Mouse (Mus musculus) thymus, adult 18-20 months (tissue): ENCODE measurements around the gene Arrdc2.

ENCODE experiments used
- DNase-seq, 2 experiments: peaks; one replicate each; pipeline ENCODE4 v3.0.0; 2022; ENCODE audit warnings: mixed read lengths in 2 of 2

Arrdc2 gene

DNA sequence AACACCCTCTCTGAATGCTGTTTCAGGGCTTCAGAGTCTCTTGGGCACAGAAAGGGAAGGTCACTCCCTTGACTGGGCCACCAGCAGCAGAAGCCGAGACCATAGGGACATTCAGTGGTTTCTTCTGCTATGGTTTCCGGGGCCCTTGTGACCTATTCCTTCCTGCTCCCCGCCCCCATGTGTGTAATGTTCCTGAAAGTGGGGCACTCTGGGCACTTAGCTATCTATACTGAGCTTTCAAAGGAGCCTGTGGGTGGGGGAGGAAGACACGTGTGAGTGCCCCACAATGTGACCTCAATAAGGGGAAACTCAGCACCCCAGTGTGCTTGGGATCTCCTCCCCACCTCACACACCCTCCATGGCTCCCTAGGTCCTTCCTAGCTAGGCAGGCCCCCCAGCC is 33.0 kb downstream of the Arrdc2 start:
- peak; percentile 73 to 87 for DNase-seq

GRCm38 (mm10) chr8:70804481-70805206 is 34.9 kb downstream of the Arrdc2 start, which contains the start of gene Mast3:
Mast3 (minus strand) TSS chr8:70805054.
- DNase-seq, result peak; percentile 79 to 81

DNA sequence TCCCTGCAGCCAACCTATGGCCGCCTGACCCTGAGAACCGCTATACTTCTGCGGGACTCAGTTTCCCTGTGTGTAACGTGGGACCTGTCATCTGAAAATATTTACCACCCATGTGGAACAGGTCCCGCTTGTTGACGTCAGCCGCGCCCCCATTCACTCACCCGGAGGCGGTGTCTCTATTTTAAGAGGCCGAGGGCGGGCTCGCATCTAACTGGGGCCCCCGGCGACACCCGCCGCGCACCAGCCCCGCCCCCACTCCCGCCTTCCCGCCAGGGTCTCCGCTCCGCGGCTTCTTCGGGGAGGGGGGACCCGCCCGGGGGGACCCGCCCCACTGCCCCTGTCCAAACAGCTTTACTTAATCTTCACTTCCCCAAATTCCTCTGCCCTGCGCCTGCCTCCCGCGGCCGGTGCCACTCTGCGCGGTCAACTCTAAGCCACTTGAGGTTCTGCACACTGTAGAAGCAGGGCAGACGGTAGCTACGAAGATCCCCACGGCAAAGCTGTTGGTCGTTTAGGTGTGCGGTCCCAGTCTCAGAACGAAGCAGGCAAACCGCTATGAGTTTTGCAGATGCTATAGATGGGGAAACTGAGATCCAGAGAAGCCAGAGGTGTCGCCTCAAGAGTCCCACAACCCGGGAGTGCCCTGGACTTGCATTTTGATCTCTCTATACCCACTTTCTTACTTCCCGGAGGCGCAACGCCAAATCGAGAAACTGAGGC is 35.6 kb downstream of the Arrdc2 start:
- DNase-seq, result peak; percentile 82 to 84

DNA sequence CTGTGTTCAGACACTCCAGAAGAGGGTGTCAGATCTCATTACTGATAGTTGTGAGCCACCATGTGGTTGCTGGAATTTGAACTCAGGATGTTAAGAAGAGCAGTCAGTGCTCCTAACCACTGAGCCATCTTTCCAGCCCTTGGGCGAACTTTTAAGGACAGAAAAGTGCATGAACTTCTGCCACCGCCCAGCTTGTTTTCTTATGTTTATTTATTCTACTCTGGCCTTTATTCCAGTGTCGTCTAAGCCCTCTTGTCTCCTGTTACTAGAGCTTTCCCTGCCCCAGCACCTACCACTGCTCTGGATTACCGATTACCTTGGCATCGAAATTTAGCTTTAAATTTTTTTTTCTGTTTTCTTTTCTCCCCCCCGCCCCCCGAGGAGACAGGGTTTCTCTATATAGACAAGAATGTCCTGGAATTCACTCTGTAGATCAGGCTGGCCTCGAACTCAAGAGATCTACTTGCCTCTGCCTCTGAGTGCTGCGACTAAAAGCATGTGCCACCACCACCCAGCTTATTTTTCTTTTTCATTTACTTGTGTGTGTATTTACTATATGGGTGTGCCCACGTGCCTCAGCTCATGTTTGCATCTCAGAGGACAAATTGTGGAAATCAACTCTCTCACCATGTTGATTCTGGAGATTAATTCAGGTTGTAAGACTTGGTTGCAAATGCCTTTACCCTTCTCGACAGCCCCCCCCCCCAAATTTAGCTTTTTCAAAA is 36.6 kb downstream of the Arrdc2 start:
- no peak for DNase-seq

DNA sequence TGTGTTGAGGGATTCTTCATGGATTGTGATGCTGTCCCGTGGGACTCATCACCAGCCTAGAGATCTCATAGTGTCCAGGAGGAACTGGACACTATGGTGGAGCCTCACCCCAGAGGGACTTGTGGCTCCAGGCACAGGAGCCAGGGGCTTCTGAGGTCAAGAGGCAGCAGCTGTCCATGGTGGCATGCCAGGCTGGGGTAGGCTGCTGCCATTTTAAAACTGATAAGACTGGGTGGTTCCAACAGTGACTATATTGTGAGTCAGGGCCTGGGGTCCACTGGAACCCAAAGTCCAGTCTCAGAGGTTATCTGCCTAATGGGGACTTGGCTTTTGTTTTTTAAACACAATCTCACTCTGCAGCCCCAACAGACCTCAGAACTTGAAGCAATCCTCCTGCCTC is 37.7 kb downstream of the Arrdc2 start:
- DNase-seq, result no peak

- DNase-seq, result peak in 1 of 2 experiments; percentile 68
Observed at GRCm38 (mm10) chr8:70801156-70801555, 38.4 kb downstream of the Arrdc2 start.

DNA sequence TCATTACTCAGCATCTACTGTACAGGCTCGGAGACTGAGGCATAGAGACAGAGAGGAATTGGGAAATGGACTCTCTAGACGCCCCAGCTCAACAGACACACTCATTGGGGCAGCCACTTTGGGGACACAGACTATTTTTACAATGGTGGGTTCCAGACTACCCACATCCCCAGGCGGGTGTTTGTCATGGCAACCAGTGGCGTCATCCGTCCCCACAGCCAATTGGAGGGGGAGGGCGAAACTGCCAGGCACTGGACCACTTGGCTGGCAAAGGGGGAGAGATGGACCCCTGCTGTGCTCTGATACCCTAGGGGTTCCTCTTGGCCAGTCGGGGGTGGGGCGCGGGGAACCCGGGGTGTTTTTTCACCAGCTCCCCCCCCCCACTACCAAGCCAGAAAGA is 38.9 kb downstream of the Arrdc2 start:
- DNase-seq, result no peak

- DNase-seq, result no peak
Observed at GRCm38 (mm10) chr8:70798281-70798680, 41.2 kb downstream of the Arrdc2 start.

- peak; percentile 64 to 81 for DNase-seq
Observed at GRCm38 (mm10) chr8:70797081-70798070, 42.1 kb downstream of the Arrdc2 start.

GRCm38 (mm10) chr8:70796403-70797080 is 43.0 kb downstream of the Arrdc2 start:
- no peak for DNase-seq

DNA sequence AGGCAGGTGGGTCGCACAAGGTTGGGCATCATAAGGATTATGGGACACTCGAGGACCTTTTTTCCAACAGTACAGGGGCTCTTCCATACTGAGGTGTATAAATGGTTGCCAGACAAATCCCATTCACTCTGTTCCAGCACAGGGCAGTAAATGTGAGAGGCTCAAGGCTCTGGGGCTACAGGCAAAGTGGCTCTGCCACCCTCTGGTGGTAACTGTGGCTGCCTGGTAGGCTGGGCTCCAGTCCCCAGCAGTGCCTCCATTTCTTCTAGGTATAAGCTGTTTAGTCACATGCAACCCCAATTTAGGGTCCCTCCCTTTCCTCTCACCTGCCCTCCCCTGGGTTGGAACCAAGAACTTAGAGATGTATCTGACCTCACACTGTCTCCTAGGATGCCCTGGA is 44.1 kb downstream of the Arrdc2 start:
- DNase-seq, result no peak

DNA sequence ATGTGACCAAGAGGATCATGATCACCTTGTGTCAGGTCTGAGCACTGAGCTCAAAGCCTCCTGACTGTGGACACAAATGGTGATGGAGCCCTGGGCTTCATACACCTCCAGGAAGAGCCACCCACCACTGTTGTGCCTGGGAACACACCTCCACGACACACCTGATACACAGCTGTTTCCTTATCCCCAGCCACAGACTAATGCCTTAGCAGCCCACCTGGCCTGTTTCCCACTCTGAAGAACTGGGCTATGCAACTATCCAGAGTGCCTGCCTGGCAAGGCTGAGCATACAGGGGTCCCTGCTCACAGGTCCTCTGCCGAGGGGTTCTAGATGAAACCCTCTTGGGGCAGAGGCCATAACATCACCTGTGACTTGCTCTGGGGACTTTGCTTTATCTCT is 45.3 kb downstream of the Arrdc2 start:
- DNase-seq, result no peak

DNA sequence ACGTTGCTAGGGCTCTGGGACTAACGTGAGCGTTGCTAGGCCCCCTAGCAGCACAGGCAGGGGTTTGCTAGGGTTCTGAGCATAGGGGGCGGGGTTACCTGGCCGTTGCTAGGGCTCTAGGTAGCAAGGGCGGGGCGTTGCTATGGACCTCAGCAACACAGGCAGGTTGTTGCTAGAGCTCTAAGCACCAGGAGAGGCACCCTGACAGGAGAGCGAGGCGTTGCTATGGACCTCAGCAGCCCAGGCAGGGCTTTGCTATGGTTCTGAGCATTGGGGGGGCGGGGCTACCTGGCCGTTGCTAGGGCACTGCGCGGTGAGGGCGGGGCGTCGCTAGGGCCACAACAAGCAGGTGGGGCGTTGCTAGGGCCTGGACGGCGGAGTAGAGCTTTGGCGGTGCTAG is 46.8 kb downstream of the Arrdc2 start:
- no peak for DNase-seq

DNA sequence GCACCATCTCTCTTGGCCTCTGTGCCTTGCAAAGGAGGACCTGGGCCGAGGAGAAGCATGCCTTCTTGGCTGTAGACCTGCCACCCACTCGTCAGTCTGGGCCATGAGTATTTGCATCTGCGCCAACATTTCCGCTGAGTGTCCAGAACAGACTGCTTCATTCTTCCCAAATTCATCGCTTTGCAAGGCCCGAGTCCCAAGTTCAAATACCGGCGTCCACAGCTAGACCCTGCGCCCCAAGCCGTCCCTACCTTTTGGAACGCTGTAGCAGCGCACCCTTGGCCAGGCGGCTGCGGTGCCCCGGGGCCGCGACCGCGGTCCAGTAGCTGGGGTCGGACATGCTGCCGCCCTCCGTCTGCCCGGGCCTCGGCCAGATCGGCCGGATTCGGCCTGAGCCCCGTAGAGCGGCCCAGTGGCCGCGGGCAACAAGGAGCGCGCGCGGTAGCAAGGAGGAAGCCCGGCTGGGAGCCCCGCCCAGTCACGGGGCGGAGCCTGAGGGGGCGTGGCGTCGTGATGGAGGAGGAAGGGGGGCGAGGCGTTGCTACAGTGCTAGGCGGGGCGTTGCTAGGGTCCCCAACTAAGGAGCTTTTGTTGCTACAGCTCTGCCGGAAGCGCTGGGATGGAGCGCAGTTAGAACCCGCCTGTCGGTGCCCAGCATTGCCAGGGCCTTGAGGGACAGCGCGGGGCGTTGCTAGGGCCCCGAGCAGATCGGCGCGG is 47.4 kb downstream of the Arrdc2 start:
- DNase-seq, result peak; percentile 96 to 98

GRCm38 (mm10) chr8:70791294-70791701 is 48.2 kb downstream of the Arrdc2 start:
- peak; percentile 69 to 85 for DNase-seq

GRCm38 (mm10) chr8:70790846-70791245 is 48.7 kb downstream of the Arrdc2 start:
- DNase-seq, result no peak

DNA sequence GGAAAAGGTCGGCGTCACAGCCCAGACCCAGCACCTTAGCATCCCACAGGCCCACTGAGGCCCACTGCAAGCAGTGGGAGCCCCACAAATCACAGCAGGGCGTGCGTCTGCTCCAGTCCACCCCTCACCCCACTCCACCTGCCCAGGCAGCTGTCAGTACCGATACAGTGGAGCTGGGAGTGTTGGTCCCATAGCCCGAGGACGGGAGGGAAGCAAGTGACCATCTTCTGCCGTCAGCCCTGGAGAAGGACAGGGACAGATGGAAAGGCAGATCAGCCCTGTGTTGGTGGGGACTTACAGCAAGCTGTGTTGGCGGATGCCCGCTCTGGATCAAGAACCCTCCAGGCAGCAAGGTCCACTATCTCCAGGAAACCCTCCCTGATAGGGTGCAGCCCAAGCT is 50.5 kb downstream of the Arrdc2 start:
- no peak for DNase-seq

GRCm38 (mm10) chr8:70787941-70788667 is 51.4 kb downstream of the Arrdc2 start:
- no peak for DNase-seq

DNA sequence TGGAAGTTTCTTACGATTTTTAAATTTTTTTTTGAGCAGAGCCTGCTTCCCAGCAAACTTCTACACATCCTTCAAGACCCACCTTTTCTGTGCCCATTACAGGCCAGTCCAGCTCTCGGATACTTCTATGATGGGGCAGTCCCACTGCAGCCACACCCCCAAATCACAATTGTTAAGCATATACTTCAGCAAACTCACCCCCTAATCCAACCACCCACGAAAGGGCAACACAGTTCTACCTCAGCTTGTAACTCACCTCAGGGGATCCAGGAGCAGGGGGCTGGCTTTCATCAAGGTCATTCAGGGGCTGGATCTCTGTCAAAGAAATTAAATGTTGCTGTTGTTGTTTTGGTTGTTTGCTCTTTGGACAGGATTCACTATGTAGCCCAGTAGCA is 52.5 kb downstream of the Arrdc2 start:
- DNase-seq, result no peak

DNA sequence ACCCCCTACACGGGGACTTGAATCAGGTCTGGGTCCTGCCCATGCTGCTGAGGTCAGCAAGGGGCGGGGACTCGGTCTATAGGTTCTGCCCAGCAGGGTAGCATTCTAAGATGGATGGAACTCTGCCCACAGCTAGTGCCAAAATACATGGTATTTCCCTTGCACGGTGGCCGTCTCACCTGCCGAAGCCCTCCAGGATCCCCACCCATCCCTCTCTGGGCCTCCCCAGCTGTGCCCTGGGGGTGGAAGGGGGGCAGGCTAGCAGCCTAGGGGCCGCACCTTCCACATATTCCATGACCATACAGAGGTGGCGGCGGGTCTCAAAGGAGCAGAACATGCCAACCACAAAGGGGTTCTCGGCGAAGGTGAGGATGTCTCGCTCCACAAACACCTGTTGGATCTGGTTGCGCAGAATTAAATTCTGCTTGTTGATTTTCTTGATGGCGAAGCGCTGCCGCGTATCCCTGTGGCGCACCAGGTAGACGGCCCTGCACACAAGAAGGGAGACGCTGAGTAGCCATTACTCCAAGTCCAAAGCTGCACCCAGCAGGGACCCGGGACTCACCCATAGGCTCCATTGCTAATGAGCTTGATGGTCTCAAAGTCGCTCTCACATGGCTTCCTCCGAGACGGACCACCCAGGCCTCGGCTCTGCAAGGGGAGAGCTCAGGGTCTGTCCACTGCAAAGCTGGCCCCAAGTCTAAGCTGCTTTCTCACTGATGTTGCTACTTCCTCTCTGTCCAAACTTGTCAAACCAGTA is 53.0 kb downstream of the Arrdc2 start:
- no peak for DNase-seq
